Mouse (Mus musculus) liver, embryonic 14.5 days (tissue): ENCODE data around the gene Map7.
A peak's percentile ranks its signal among the peaks of the same experiment; 100 is the strongest.

ENCODE experiments used
- CTCF ChIP-seq: IDR thresholded peaks from 2 replicates; pipeline ENCODE4 v1.5.1; 2016; ENCODE audit warnings: antibody characterized with exemption, low read depth, control low read depth
- EP300 ChIP-seq: IDR thresholded peaks from 2 replicates; pipeline ENCODE4 v1.6.1; 2016; ENCODE audit warnings: antibody characterized with exemption, low read depth

GRCm38 (mm10) chr10:20290467-20290883 lies 142.2 kb downstream of the Map7 start:
- peak; percentile 89 for TF ChIP-seq CTCF
- TF ChIP-seq EP300: no peak
